Mouse (Mus musculus): ENCODE results near the gene Zbtb21. TPM values are rescaled to one million over a fixed set of nuclear protein-coding genes. Genes with fewer than 3 reads are reported as not detected.

Gene Zbtb21
- polyA plus RNA-seq, 1 experiment from 2014 or later = 15.9 TPM

- Histone ChIP-seq H3K4me3 (ENCODE audit: low read depth, low read length) (no peak overlapping the region), H3K27me3 (ENCODE audit: control insufficient read depth, insufficient read depth, low read length) (no peaks in the 10 kb centered on the region), H3K27ac (replicated peaks; ENCODE audit: low read depth, low read length) (no peak overlapping the region), H3K9ac (ENCODE audit: low read length) (no peak overlapping the region), H3K4me1 (ENCODE audit: control insufficient read depth, insufficient read depth, low read length) (no peaks in the 10 kb centered on the region), H3K36me3 (ENCODE audit: control insufficient read depth, insufficient read depth, low read length) (no peaks in the 10 kb centered on the region), H3K9me3 (ENCODE audit: control insufficient read depth, low read length) (no peaks in the 10 kb centered on the region), H3K4me2 (ENCODE audit: low read depth, severe bottlenecking) (no peak overlapping the region)
- DNase-seq (ENCODE audit: low spot score) (no peak), ATAC-seq (ENCODE audit: insufficient number of reproducible peaks, low FRiP score, low TSS enrichment, low read depth) (no peak)
- 100% methylated on average over 1 of the region's 1 CpGs for WGBS
Measured at GRCm38 (mm10) chr16:97920621-97921020, 41.8 kb downstream of the Zbtb21 start.

GRCm38 (mm10) chr16:97919793-97920192 lies 42.6 kb downstream of the Zbtb21 start:
- H3K27me3 ChIP-seq (ENCODE audit: control insufficient read depth, insufficient read depth, low read length) = no peaks in the 10 kb centered on the region
- H3K4me3 ChIP-seq (ENCODE audit: low read depth, low read length) = no peak overlapping the region
- no peak for ATAC-seq (ENCODE audit: insufficient number of reproducible peaks, low FRiP score, low TSS enrichment, low read depth)
- no peaks in the 10 kb centered on the region for H3K36me3 ChIP-seq (ENCODE audit: control insufficient read depth, insufficient read depth, low read length)
- no peaks in the 10 kb centered on the region for H3K9me3 ChIP-seq (ENCODE audit: control insufficient read depth, low read length)
- WGBS = 38% methylated on average over 2 of the region's 2 CpGs
- no peak for DNase-seq (ENCODE audit: low spot score)
- H3K9ac ChIP-seq (ENCODE audit: low read length) = no peak overlapping the region
- H3K4me2 ChIP-seq (ENCODE audit: low read depth, severe bottlenecking) = no peak overlapping the region
- H3K4me1 ChIP-seq (ENCODE audit: control insufficient read depth, insufficient read depth, low read length) = no peaks in the 10 kb centered on the region
- H3K27ac ChIP-seq (replicated peaks; ENCODE audit: low read depth, low read length) = no peak overlapping the region

- DNase-seq (ENCODE audit: low spot score) = no peak
- H3K4me1 ChIP-seq (ENCODE audit: control insufficient read depth, insufficient read depth, low read length) = no peaks in the 10 kb centered on the region
- no peak overlapping the region for H3K4me2 ChIP-seq (ENCODE audit: low read depth, severe bottlenecking)
- H3K9me3 ChIP-seq (ENCODE audit: control insufficient read depth, low read length) = no peaks in the 10 kb centered on the region
- no peak for ATAC-seq (ENCODE audit: insufficient number of reproducible peaks, low FRiP score, low TSS enrichment, low read depth)
- H3K4me3 ChIP-seq (ENCODE audit: low read depth, low read length) = no peak overlapping the region
- no peak overlapping the region for H3K9ac ChIP-seq (ENCODE audit: low read length)
- no peak overlapping the region for H3K27ac ChIP-seq (replicated peaks; ENCODE audit: low read depth, low read length)
- H3K27me3 ChIP-seq (ENCODE audit: control insufficient read depth, insufficient read depth, low read length) = no peaks in the 10 kb centered on the region
- H3K36me3 ChIP-seq (ENCODE audit: control insufficient read depth, insufficient read depth, low read length) = no peaks in the 10 kb centered on the region
Measured at GRCm38 (mm10) chr16:97912873-97913272, 49.5 kb downstream of the Zbtb21 start.

- no peak for ATAC-seq (ENCODE audit: insufficient number of reproducible peaks, low FRiP score, low TSS enrichment, low read depth)
- no peaks in the 10 kb centered on the region for H3K9me3 ChIP-seq (ENCODE audit: control insufficient read depth, low read length)
- 96% methylated on average over 1 of the region's 1 CpGs for WGBS
- no peaks in the 10 kb centered on the region for H3K27me3 ChIP-seq (ENCODE audit: control insufficient read depth, insufficient read depth, low read length)
- no peak overlapping the region for H3K9ac ChIP-seq (ENCODE audit: low read length)
- H3K4me3 ChIP-seq (ENCODE audit: low read depth, low read length) = no peak overlapping the region
- DNase-seq (ENCODE audit: low spot score) = no peak
- H3K4me2 ChIP-seq (ENCODE audit: low read depth, severe bottlenecking) = no peak overlapping the region
- no peak overlapping the region for H3K27ac ChIP-seq (replicated peaks; ENCODE audit: low read depth, low read length)
- H3K36me3 ChIP-seq (ENCODE audit: control insufficient read depth, insufficient read depth, low read length) = no peaks in the 10 kb centered on the region
- no peaks in the 10 kb centered on the region for H3K4me1 ChIP-seq (ENCODE audit: control insufficient read depth, insufficient read depth, low read length)
Measured at GRCm38 (mm10) chr16:97909356-97909755, 53.1 kb downstream of the Zbtb21 start.

- ATAC-seq (ENCODE audit: insufficient number of reproducible peaks, low FRiP score, low TSS enrichment, low read depth) (no peak), DNase-seq (ENCODE audit: low spot score) (no peak)
- Histone ChIP-seq H3K9me3 (ENCODE audit: control insufficient read depth, low read length) (no peaks in the 10 kb centered on the region), H3K4me3 (ENCODE audit: low read depth, low read length) (no peak overlapping the region), H3K4me1 (ENCODE audit: control insufficient read depth, insufficient read depth, low read length) (no peaks in the 10 kb centered on the region), H3K36me3 (ENCODE audit: control insufficient read depth, insufficient read depth, low read length) (no peaks in the 10 kb centered on the region), H3K9ac (ENCODE audit: low read length) (no peak overlapping the region), H3K27ac (replicated peaks; ENCODE audit: low read depth, low read length) (no peak overlapping the region), H3K4me2 (ENCODE audit: low read depth, severe bottlenecking) (no peak overlapping the region), H3K27me3 (ENCODE audit: control insufficient read depth, insufficient read depth, low read length) (no peaks in the 10 kb centered on the region)
- WGBS = 84% methylated on average over 6 of the region's 6 CpGs
Measured at GRCm38 (mm10) chr16:97907496-97907895, 54.9 kb downstream of the Zbtb21 start.

GRCm38 (mm10) chr16:97906337-97906736 lies 56.1 kb downstream of the Zbtb21 start:
- no peaks in the 10 kb centered on the region for H3K36me3 ChIP-seq (ENCODE audit: control insufficient read depth, insufficient read depth, low read length)
- ATAC-seq (ENCODE audit: insufficient number of reproducible peaks, low FRiP score, low TSS enrichment, low read depth) (no peak), DNase-seq (ENCODE audit: low spot score) (no peak)
- no peak overlapping the region for H3K4me3 ChIP-seq (ENCODE audit: low read depth, low read length)
- no peaks in the 10 kb centered on the region for H3K27me3 ChIP-seq (ENCODE audit: control insufficient read depth, insufficient read depth, low read length)
- H3K27ac ChIP-seq (replicated peaks; ENCODE audit: low read depth, low read length) = no peak overlapping the region
- H3K9ac ChIP-seq (ENCODE audit: low read length) = no peak overlapping the region
- H3K9me3 ChIP-seq (ENCODE audit: control insufficient read depth, low read length) = no peaks in the 10 kb centered on the region
- no peaks in the 10 kb centered on the region for H3K4me1 ChIP-seq (ENCODE audit: control insufficient read depth, insufficient read depth, low read length)
- no peak overlapping the region for H3K4me2 ChIP-seq (ENCODE audit: low read depth, severe bottlenecking)

GRCm38 (mm10) chr16:97905449-97905991 lies 56.9 kb downstream of the Zbtb21 start:
- H3K27ac ChIP-seq (replicated peaks; ENCODE audit: low read depth, low read length) = no peak overlapping the region
- ATAC-seq (ENCODE audit: insufficient number of reproducible peaks, low FRiP score, low TSS enrichment, low read depth) (no peak), DNase-seq (ENCODE audit: low spot score) (no peak)
- H3K4me1 ChIP-seq (ENCODE audit: control insufficient read depth, insufficient read depth, low read length) = no peaks in the 10 kb centered on the region
- H3K36me3 ChIP-seq (ENCODE audit: control insufficient read depth, insufficient read depth, low read length) = no peaks in the 10 kb centered on the region
- 74% methylated on average over 2 of the region's 2 CpGs for WGBS
- no peak overlapping the region for H3K4me3 ChIP-seq (ENCODE audit: low read depth, low read length)
- no peak overlapping the region for H3K9ac ChIP-seq (ENCODE audit: low read length)
- no peaks in the 10 kb centered on the region for H3K27me3 ChIP-seq (ENCODE audit: control insufficient read depth, insufficient read depth, low read length)
- H3K4me2 ChIP-seq (ENCODE audit: low read depth, severe bottlenecking) = no peak overlapping the region
- H3K9me3 ChIP-seq (ENCODE audit: control insufficient read depth, low read length) = no peaks in the 10 kb centered on the region

- Histone ChIP-seq H3K27ac (replicated peaks; ENCODE audit: low read depth, low read length) (no peak overlapping the region), H3K4me2 (ENCODE audit: low read depth, severe bottlenecking) (no peak overlapping the region), H3K9ac (ENCODE audit: low read length) (no peak overlapping the region), H3K4me3 (ENCODE audit: low read depth, low read length) (no peak overlapping the region), H3K4me1 (ENCODE audit: control insufficient read depth, insufficient read depth, low read length) (no peaks in the 10 kb centered on the region), H3K27me3 (ENCODE audit: control insufficient read depth, insufficient read depth, low read length) (no peaks in the 10 kb centered on the region), H3K36me3 (ENCODE audit: control insufficient read depth, insufficient read depth, low read length) (no peaks in the 10 kb centered on the region), H3K9me3 (ENCODE audit: control insufficient read depth, low read length) (no peaks in the 10 kb centered on the region)
- no peak for ATAC-seq (ENCODE audit: insufficient number of reproducible peaks, low FRiP score, low TSS enrichment, low read depth)
- 77% methylated on average over 3 of the region's 3 CpGs for WGBS
- DNase-seq (ENCODE audit: low spot score) = no peak
Measured at GRCm38 (mm10) chr16:97904035-97904434, 58.4 kb downstream of the Zbtb21 start.

GRCm38 (mm10) chr16:97897346-97898024 lies 64.9 kb downstream of the Zbtb21 start:
- no peak for DNase-seq (ENCODE audit: low spot score)
- no peak overlapping the region for H3K9ac ChIP-seq (ENCODE audit: low read length)
- 86% methylated on average over 5 of the region's 5 CpGs for WGBS

More at GRCm38 (mm10) chr16:97897346-97898024, 64.9 kb downstream of the Zbtb21 start:
- no peak overlapping the region for H3K4me2 ChIP-seq (ENCODE audit: low read depth, severe bottlenecking)
- H3K4me3 ChIP-seq (ENCODE audit: low read depth, low read length) = no peak overlapping the region
- H3K27me3 ChIP-seq (ENCODE audit: control insufficient read depth, insufficient read depth, low read length) = no peaks in the 10 kb centered on the region
- no peak for ATAC-seq (ENCODE audit: insufficient number of reproducible peaks, low FRiP score, low TSS enrichment, low read depth)
- H3K4me1 ChIP-seq (ENCODE audit: control insufficient read depth, insufficient read depth, low read length) = no peaks in the 10 kb centered on the region
- H3K27ac ChIP-seq (replicated peaks; ENCODE audit: low read depth, low read length) = no peak overlapping the region
- H3K9me3 ChIP-seq (ENCODE audit: control insufficient read depth, low read length) = no peaks in the 10 kb centered on the region
- no peaks in the 10 kb centered on the region for H3K36me3 ChIP-seq (ENCODE audit: control insufficient read depth, insufficient read depth, low read length)
